Mouse (Mus musculus) hematopoietic stem cell, adult 5-6 weeks (primary cell): ENCODE data around the gene Dus1l. TPM values are rescaled to one million over a fixed set of nuclear protein-coding genes. Genes with fewer than 3 reads are reported as not detected.
"Not testable (repeated sequence)": the region's sequence is repeated elsewhere in the genome, so short reads cannot be mapped to it uniquely, and the experiment has no call there.

Source experiments
- ATAC-seq, 2 experiments: fragments of 125-278 bp in 1 of 2; replicated peaks in 1 of 2; 2 replicates each; pipeline ENCODE4 v1.8.0; 2016 to 2017; ENCODE audit warnings: inconsistent platforms in 2 of 2, mild to moderate bottlenecking in 2 of 2, moderate number of reproducible peaks in 2 of 2, low read depth in 1 of 2, moderate TSS enrichment in 1 of 2; ENCODE audit not compliant: low FRiP score in 2 of 2, poor library complexity in 2 of 2, severe bottlenecking in 2 of 2, insufficient read depth in 1 of 2, low TSS enrichment in 1 of 2
- total RNA-seq: library from RNA; stranded (forward); fragments of 172-1452, 232-1000 nt; gene quantifications from 2 replicates; pipeline ENCODE4 v1.2.3, GENCODE M21; 2017

The Dus1l gene
- 28.9 and 38.7 TPM in 2 replicates for total RNA-seq

- peak; percentile 83 to 85 for ATAC-seq
Measured at GRCm38 (mm10) chr11:120795756-120796613, at the start of gene Dus1l. Gene Dus1l, minus strand, starts transcription at chr11:120796403.

GRCm38 (mm10) chr11:120844329-120844728, 48.1 kb upstream of the Dus1l start:
- ATAC-seq = no peak

GRCm38 (mm10) chr11:120833555-120834280, 37.5 kb upstream of the Dus1l start:
- ATAC-seq = no peak

- not testable (repeated sequence) for ATAC-seq
Measured at GRCm38 (mm10) chr11:120832962-120833361, 36.8 kb upstream of the Dus1l start.

- ATAC-seq = no peak
Measured at GRCm38 (mm10) chr11:120831659-120832440, 35.6 kb upstream of the Dus1l start.

GRCm38 (mm10) chr11:120830686-120831085, 34.5 kb upstream of the Dus1l start:
- ATAC-seq = no peak

- ATAC-seq = no peak
Measured at GRCm38 (mm10) chr11:120829757-120830532, 33.7 kb upstream of the Dus1l start.

- ATAC-seq = no peak
Measured at GRCm38 (mm10) chr11:120828416-120828815, 32.2 kb upstream of the Dus1l start.

GRCm38 (mm10) chr11:120826016-120826953, 30.1 kb upstream of the Dus1l start:
- ATAC-seq = no peak

- no peak for ATAC-seq
Measured at GRCm38 (mm10) chr11:120825289-120825863, 29.2 kb upstream of the Dus1l start.

- no peak for ATAC-seq
Measured at GRCm38 (mm10) chr11:120824787-120825288, 28.6 kb upstream of the Dus1l start.

- peak; percentile 76 for ATAC-seq
Measured at GRCm38 (mm10) chr11:120823956-120824786, 28.0 kb upstream of the Dus1l start, which contains the start of gene Fasn. Gene Fasn, minus strand, starts transcription at chr11:120824547.

- ATAC-seq = peak in 1 of 2 experiments; percentile 5; a peak in 2 of 4 replicates
Measured at GRCm38 (mm10) chr11:120823551-120823947, 27.3 kb upstream of the Dus1l start.

- ATAC-seq = peak in 1 of 2 experiments; percentile 24; a peak in 2 of 4 replicates
Measured at GRCm38 (mm10) chr11:120822831-120823550, 26.8 kb upstream of the Dus1l start.
